Mouse (Mus musculus) liver, embryonic 13.5 days (tissue): Measurements from ENCODE around the gene Foxn1. TPM values are rescaled to one million over a fixed set of nuclear protein-coding genes. Genes with fewer than 3 reads are reported as not detected.

Experiments used
- ATAC-seq: fragments of 200-750 bp; cut with Nextera tagmentation; 2 replicates; pipeline ENCODE4 v1.8.0; 2017; ENCODE audit warnings: low read depth, mild to moderate bottlenecking, moderate number of reproducible peaks, moderate library complexity
- DNase-seq: peaks from one replicate; pipeline ENCODE4 v3.0.0; 2022
- H3K27ac ChIP-seq: fragments of 300-500 bp; sonication (generic); 2 replicates; pipeline ENCODE4 v1.5.1; 2015; ENCODE audit warnings: moderate library complexity, mild to moderate bottlenecking, inconsistent platforms
- H3K27me3 ChIP-seq: fragments of 300-500 bp; sonication (generic); 2 replicates; pipeline ENCODE4 v1.6.1; 2015; ENCODE audit warnings: mild to moderate bottlenecking, inconsistent platforms
- H3K36me3 ChIP-seq: fragments of 300-500 bp; sonication (generic); 2 replicates; pipeline ENCODE4 v1.6.1; 2015; ENCODE audit warnings: mild to moderate bottlenecking, inconsistent platforms
- H3K4me1 ChIP-seq: fragments of 300-500 bp; sonication (generic); replicated peaks from 2 replicates; pipeline ENCODE4 v1.6.1; 2015; ENCODE audit warnings: inconsistent platforms
- H3K4me2 ChIP-seq: fragments of 300-500 bp; sonication (generic); 2 replicates; pipeline ENCODE4 v1.6.1; 2015; ENCODE audit warnings: inconsistent platforms, mild to moderate bottlenecking, moderate library complexity
- H3K4me3 ChIP-seq: fragments of 300-500 bp; sonication (generic); replicated peaks from 2 replicates; pipeline ENCODE4 v1.5.1; 2015; ENCODE audit warnings: mild to moderate bottlenecking, inconsistent platforms
- H3K9ac ChIP-seq: fragments of 300-500 bp; sonication (generic); 2 replicates; pipeline ENCODE4 v1.6.1; 2015; ENCODE audit warnings: mild to moderate bottlenecking, inconsistent platforms
- H3K9me3 ChIP-seq: fragments of 300-500 bp; sonication (generic); replicated peaks from 2 replicates; pipeline ENCODE4 v1.6.1; 2016; ENCODE audit warnings: inconsistent platforms
- WGBS: fragments of 180-500 bp; shearing (Covaris S2); methylation state at CpG from one replicate; pipeline ENCODE4 v1.1.7; 2015; ENCODE audit not compliant: insufficient replicate concordance; 5-methylcytosine and 5-hydroxymethylcytosine counted together
- polyA plus RNA-seq: library from polyadenylated mRNA; unstranded; fragments of >200 nt; fragmentation: Nextera tagmentation; extraction: Ambion mirVana; gene quantifications from 2 replicates; pipeline ENCODE4 v1.2.1, GENCODE M21; 2015

Gene Foxn1
- polyA plus RNA-seq, 1 experiment from 2014 or later, result not detected

DNA sequence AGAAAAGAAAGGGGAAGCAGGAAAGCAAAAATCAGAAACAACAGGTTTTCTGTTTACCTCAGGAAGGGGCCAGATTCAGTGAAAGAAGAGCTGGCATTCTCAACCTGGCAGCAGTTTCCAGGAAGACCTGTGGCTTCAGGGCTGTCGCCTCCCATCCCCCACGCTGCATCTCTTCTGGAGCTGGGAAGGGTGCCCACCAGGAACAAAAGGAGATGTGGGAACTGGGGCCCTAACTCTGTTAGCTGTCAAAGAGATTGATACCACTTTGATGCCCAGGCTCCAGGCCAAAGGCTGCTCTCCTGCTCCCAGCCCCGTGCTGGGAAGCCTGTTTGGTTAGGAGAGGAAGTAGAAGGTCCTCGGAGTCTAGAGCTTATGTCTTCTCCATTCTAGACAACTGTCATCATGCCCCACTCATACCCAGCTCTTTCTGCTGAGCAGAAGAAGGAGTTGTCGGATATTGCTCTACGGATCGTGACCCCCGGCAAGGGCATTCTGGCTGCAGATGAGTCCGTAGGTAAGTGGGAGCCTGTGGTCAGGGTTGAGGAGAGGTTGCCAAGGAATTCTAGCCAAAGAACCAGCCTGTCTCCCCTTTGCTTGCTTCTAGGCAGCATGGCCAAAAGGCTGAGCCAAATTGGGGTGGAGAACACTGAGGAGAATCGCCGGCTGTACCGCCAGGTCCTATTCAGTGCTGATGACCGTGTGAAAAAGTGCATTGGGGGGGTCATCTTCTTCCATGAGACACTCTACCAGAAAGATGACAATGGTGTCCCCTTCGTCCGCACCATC, 62.2 kb downstream of the Foxn1 start:
- WGBS, result 80% methylated on average over 15 of the region's 15 CpGs
- DNase-seq (no peak), ATAC-seq (no peak)
- Histone ChIP-seq H3K4me1 (peaks cover 24% of the 10 kb centered on the region), H3K27ac (no peak overlapping the region), H3K4me3 (no peak overlapping the region), H3K9me3 (no peaks in the 10 kb centered on the region), H3K4me2 (no peak overlapping the region), H3K9ac (no peak overlapping the region), H3K36me3 (peaks cover 35% of the 10 kb centered on the region), H3K27me3 (no peaks in the 10 kb centered on the region)

- ATAC-seq (peak; percentile 99), DNase-seq (peak; percentile 85)
- peaks cover 48% of the 10 kb centered on the region for H3K36me3 ChIP-seq
- H3K27ac ChIP-seq, result peak within 1 kb of the TSS; percentile 31; the same call in 1 of the 2 replicates
- H3K4me2 ChIP-seq, result peak within 1 kb of the TSS; percentile 45
- 7% methylated on average over 15 of the region's 15 CpGs for WGBS
- H3K9me3 ChIP-seq, result no peaks in the 10 kb centered on the region
- H3K4me3 ChIP-seq, result no peak within 1 kb of the TSS
- peaks cover 17% of the 10 kb centered on the region for H3K4me1 ChIP-seq
- H3K9ac ChIP-seq, result peak within 1 kb of the TSS; percentile 36; the same call in 1 of the 2 replicates
- H3K27me3 ChIP-seq, result no peaks in the 10 kb centered on the region
These were observed 63.5 kb downstream of the Foxn1 start, which contains the start of gene Aldoc for GRCm38 (mm10) chr11:78322860-78323259. Aldoc (plus strand) TSS chr11:78322968.

DNA sequence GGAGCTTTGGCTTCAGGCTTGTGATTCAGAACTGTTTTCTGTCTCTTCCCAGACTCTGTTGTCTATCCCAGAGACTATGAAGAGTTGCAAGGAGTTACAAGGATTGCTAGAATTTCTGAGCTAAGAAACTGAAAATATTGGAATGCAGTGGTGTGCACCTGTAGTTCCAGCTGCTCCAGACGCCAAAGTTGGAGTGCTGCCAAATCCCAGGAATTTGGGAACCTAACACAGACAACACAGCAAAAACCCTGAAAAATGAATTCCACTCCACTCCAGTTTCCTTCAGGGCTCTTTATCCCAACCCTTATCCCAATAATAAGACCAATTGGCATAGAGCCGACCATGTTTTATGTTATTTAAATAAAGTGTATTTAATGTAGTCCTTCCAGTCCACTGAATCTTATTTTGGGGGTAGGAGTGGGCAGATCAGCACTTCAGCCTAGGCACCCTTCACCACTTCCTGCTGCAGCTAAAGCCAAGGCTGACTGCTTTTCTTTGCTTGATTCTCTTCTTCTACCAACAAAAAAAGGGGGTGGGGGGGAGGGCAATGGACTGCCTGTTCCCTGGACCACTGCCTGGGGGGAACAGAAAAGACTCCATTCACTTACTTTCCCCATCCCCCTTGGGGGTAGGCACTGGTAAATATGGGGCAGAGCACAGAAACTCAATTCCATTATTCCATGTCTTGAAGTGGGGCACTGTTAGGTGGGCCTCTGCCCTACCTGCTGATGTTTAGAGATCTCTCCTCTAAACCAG, 64.1 kb downstream of the Foxn1 start:
- 80% methylated on average over 2 of the region's 2 CpGs for WGBS
- Histone ChIP-seq H3K4me1 (peaks cover 17% of the 10 kb centered on the region), H3K36me3 (peaks cover 54% of the 10 kb centered on the region), H3K9ac (no peak overlapping the region), H3K9me3 (no peaks in the 10 kb centered on the region), H3K27ac (peak overlapping the region; percentile 31; the same call in 1 of the 2 replicates), H3K4me2 (peak overlapping the region; percentile 45; the same call in 1 of the 2 replicates), H3K4me3 (no peak overlapping the region), H3K27me3 (no peaks in the 10 kb centered on the region)
- DNase-seq (no peak), ATAC-seq (no peak)

- Histone ChIP-seq H3K36me3 (peaks cover 92% of the 10 kb centered on the region), H3K27ac (no peak overlapping the region), H3K27me3 (no peaks in the 10 kb centered on the region), H3K4me2 (no peak overlapping the region), H3K9me3 (no peaks in the 10 kb centered on the region), H3K4me3 (no peak overlapping the region), H3K9ac (no peak overlapping the region), H3K4me1 (peaks cover 14% of the 10 kb centered on the region)
- no peak for DNase-seq
- 88% methylated on average over 2 of the region's 2 CpGs for WGBS
- ATAC-seq, result no peak
These were observed 67.9 kb downstream of the Foxn1 start for GRCm38 (mm10) chr11:78318411-78318810.

DNA sequence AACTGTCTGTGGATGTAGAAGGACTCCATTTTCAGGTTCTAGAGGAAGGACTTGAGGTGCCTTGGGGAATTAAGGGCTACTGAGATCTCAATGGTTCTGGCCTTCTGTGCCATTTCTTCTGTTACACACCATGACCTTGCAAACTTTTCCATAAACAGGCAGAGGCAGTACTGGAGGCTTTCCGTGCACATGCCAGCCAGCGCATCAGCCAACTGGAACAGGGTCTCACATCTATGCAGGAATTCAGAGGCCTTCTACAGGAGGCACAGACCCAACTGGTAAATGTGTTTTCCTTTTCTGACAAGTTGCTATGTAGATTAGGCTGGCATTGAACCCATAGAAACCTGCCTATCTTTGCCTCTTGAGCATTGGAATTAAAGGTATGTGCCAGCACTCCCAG, 72.7 kb downstream of the Foxn1 start:
- H3K9me3 ChIP-seq, result no peaks in the 10 kb centered on the region
- H3K27ac ChIP-seq, result no peak overlapping the region
- WGBS, result 94% methylated on average over 2 of the region's 2 CpGs
- no peaks in the 10 kb centered on the region for H3K4me1 ChIP-seq
- H3K36me3 ChIP-seq, result peaks cover 97% of the 10 kb centered on the region
- no peak overlapping the region for H3K4me3 ChIP-seq
- H3K9ac ChIP-seq, result no peak overlapping the region
- DNase-seq, result no peak
- H3K4me2 ChIP-seq, result no peak overlapping the region
- no peak for ATAC-seq
- H3K27me3 ChIP-seq, result no peaks in the 10 kb centered on the region

- Histone ChIP-seq H3K9me3 (no peaks in the 10 kb centered on the region), H3K9ac (no peak overlapping the region), H3K36me3 (peaks cover 95% of the 10 kb centered on the region), H3K4me1 (peaks cover 15% of the 10 kb centered on the region), H3K4me3 (no peak overlapping the region), H3K27ac (no peak overlapping the region), H3K4me2 (no peak overlapping the region), H3K27me3 (no peaks in the 10 kb centered on the region)
- ATAC-seq (no peak), DNase-seq (no peak)
- 88% methylated on average over 8 of the region's 8 CpGs for WGBS
These were observed 75.4 kb downstream of the Foxn1 start for GRCm38 (mm10) chr11:78310861-78311511.

Other genes with a start within 250 kb of the Foxn1 start
- 28.0 and 34.6 TPM in 2 replicates for gene Traf4, start 221.0 kb downstream of the Foxn1 start, polyA plus RNA-seq
- gene Nek8, start 209.9 kb downstream of the Foxn1 start, polyA plus RNA-seq, result 8.9 and 9.2 TPM in 2 replicates
- 50.3 and 54.3 TPM in 2 replicates for gene Tlcd1, start 209.8 kb downstream of the Foxn1 start, polyA plus RNA-seq
- 1,033 and 1,075 TPM in 2 replicates for gene Rpl23a, start 203.0 kb downstream of the Foxn1 start, polyA plus RNA-seq
- gene Rab34, start 198.1 kb downstream of the Foxn1 start, polyA plus RNA-seq, result 13.5 and 15.6 TPM in 2 replicates
- 0.44 and 0.65 TPM in 2 replicates for gene Proca1, start 193.2 kb downstream of the Foxn1 start, polyA plus RNA-seq
- gene Sdf2, start 140.8 kb downstream of the Foxn1 start, polyA plus RNA-seq, result 29.6 and 29.8 TPM in 2 replicates
- gene Supt6, start 140.6 kb downstream of the Foxn1 start, polyA plus RNA-seq, result 9.8 and 12.3 TPM in 2 replicates
- 33.6 and 42.8 TPM in 2 replicates for gene 2610507B11Rik, start 124.8 kb downstream of the Foxn1 start, polyA plus RNA-seq
- gene BC030499, start 95.7 kb downstream of the Foxn1 start, polyA plus RNA-seq, result 0.06 TPM in 1 of 2 replicates, not detected in the other
- 30.3 and 32.6 TPM in 2 replicates for gene Spag5, start 85.0 kb downstream of the Foxn1 start, polyA plus RNA-seq
- gene Aldoc, start 63.6 kb downstream of the Foxn1 start, polyA plus RNA-seq, result 4.9 and 5.2 TPM in 2 replicates
- 32.3 and 37.1 TPM in 2 replicates for gene Pigs, start 58.1 kb downstream of the Foxn1 start, polyA plus RNA-seq
- gene Unc119, start 43.1 kb downstream of the Foxn1 start, polyA plus RNA-seq, result 27.4 and 28.0 TPM in 2 replicates
- 0.07 TPM in 1 of 2 replicates, not detected in the other for gene Slc13a2, start 35.7 kb upstream of the Foxn1 start, polyA plus RNA-seq
- 6.1 and 6.5 TPM in 2 replicates for gene Slc46a1, start 79.1 kb upstream of the Foxn1 start, polyA plus RNA-seq
- 0.16 and 0.29 TPM in 2 replicates for gene Sarm1, start 111.2 kb upstream of the Foxn1 start, polyA plus RNA-seq
- 297 and 348 TPM in 2 replicates for gene Vtn, start 112.5 kb upstream of the Foxn1 start, polyA plus RNA-seq
- gene Sebox, start 116.9 kb upstream of the Foxn1 start, polyA plus RNA-seq, result 0.09 and 0.24 TPM in 2 replicates
- gene Tmem199, start 125.6 kb upstream of the Foxn1 start, polyA plus RNA-seq, result 30.1 and 31.9 TPM in 2 replicates
- 78.1 and 82.4 TPM in 2 replicates for gene Poldip2, start 125.6 kb upstream of the Foxn1 start, polyA plus RNA-seq
- gene Tnfaip1, start 149.8 kb upstream of the Foxn1 start, polyA plus RNA-seq, result 15.6 and 16.4 TPM in 2 replicates
- gene Ift20, start 149.8 kb upstream of the Foxn1 start, polyA plus RNA-seq, result 83.1 and 88.6 TPM in 2 replicates
- 110 and 122 TPM in 2 replicates for gene Tmem97, start 164.2 kb upstream of the Foxn1 start, polyA plus RNA-seq